Mouse (Mus musculus) heart, embryonic 15.5 days (tissue): ENCODE measurements around the gene Mrpl10. TPM values are rescaled to one million over a fixed set of nuclear protein-coding genes. Genes with fewer than 3 reads are reported as not detected.

Source experiments
- ATAC-seq: fragments of 200-750 bp; cut with Nextera tagmentation; replicated peaks from 2 replicates; pipeline ENCODE4 v1.8.0; 2017; ENCODE audit warnings: low read depth, moderate TSS enrichment; ENCODE audit not compliant: insufficient number of reproducible peaks, insufficient read depth, low FRiP score
- H3K27ac ChIP-seq: fragments of 300-500 bp; sonication (generic); 2 replicates; pipeline ENCODE4 v1.5.1; 2015; ENCODE audit warnings: mild to moderate bottlenecking, inconsistent platforms
- H3K27me3 ChIP-seq: fragments of 300-500 bp; sonication (generic); 2 replicates; pipeline ENCODE4 v1.6.1; 2015; ENCODE audit warnings: inconsistent platforms
- H3K36me3 ChIP-seq: fragments of 300-500 bp; sonication (generic); 2 replicates; pipeline ENCODE4 v1.6.1; 2015; ENCODE audit warnings: mild to moderate bottlenecking, inconsistent platforms
- H3K4me1 ChIP-seq: fragments of 300-500 bp; sonication (generic); replicated peaks from 2 replicates; pipeline ENCODE4 v1.6.1; 2015; ENCODE audit warnings: inconsistent platforms
- H3K4me2 ChIP-seq: fragments of 300-500 bp; sonication (generic); 2 replicates; pipeline ENCODE4 v1.6.1; 2015; ENCODE audit warnings: inconsistent platforms, mild to moderate bottlenecking, moderate library complexity
- H3K4me3 ChIP-seq: fragments of 300-500 bp; sonication (generic); 2 replicates; pipeline ENCODE4 v1.5.1; 2015; ENCODE audit warnings: mild to moderate bottlenecking, inconsistent platforms
- H3K9ac ChIP-seq: fragments of 300-500 bp; sonication (generic); 2 replicates; pipeline ENCODE4 v1.6.1; 2015; ENCODE audit warnings: mild to moderate bottlenecking, inconsistent platforms
- H3K9me3 ChIP-seq: fragments of 300-500 bp; sonication (generic); replicated peaks from 2 replicates; pipeline ENCODE4 v1.6.1; 2016; ENCODE audit warnings: inconsistent platforms
- WGBS: fragments of 180-500 bp; shearing (Covaris S2); methylation state at CpG from one replicate; pipeline ENCODE4 v1.1.7; 2015; ENCODE audit warnings: mixed read lengths; 5-methylcytosine and 5-hydroxymethylcytosine counted together
- polyA plus RNA-seq: library from polyadenylated mRNA; unstranded; fragments of >200 nt; fragmentation: Nextera tagmentation; extraction: Ambion mirVana; gene quantifications from 2 replicates; pipeline ENCODE4 v1.2.1, GENCODE M21; 2015

Mrpl10 gene
- polyA plus RNA-seq, 1 experiment from 2014 or later = 61.1 TPM

- H3K27me3 ChIP-seq = peaks cover 93% of the 10 kb centered on the region
- H3K27ac ChIP-seq = no peak within 1 kb of the TSS
- no peak for ATAC-seq
- H3K4me3 ChIP-seq = no peak within 1 kb of the TSS
- WGBS = 17% methylated on average over 8 of the region's 8 CpGs
- no peak within 1 kb of the TSS for H3K9ac ChIP-seq
- H3K36me3 ChIP-seq = no peaks in the 10 kb centered on the region
- H3K4me1 ChIP-seq = peaks cover 6% of the 10 kb centered on the region; the same call in 1 of the 2 replicates
- H3K9me3 ChIP-seq = no peaks in the 10 kb centered on the region
- H3K4me2 ChIP-seq = no peak within 1 kb of the TSS
Measured at GRCm38 (mm10) chr11:97013121-97013670, 28.2 kb upstream of the Mrpl10 start, which contains the start of gene Sp6. Gene Sp6, plus strand, starts transcription at chr11:97013394.

- Histone ChIP-seq H3K27ac (no peak overlapping the region), H3K27me3 (peaks cover 93% of the 10 kb centered on the region), H3K4me2 (peak overlapping the region; percentile 59), H3K4me1 (peaks cover 34% of the 10 kb centered on the region), H3K9ac (no peak overlapping the region), H3K4me3 (peak overlapping the region; percentile 40), H3K36me3 (no peaks in the 10 kb centered on the region), H3K9me3 (no peaks in the 10 kb centered on the region)
- WGBS = 1% methylated on average over 36 of the region's 36 CpGs
- ATAC-seq = no peak
Measured at GRCm38 (mm10) chr11:97017696-97018582, 23.4 kb upstream of the Mrpl10 start.

- H3K27ac ChIP-seq = no peak overlapping the region
- peak overlapping the region; percentile 40 for H3K4me3 ChIP-seq
- peaks cover 34% of the 10 kb centered on the region for H3K4me1 ChIP-seq
- H3K36me3 ChIP-seq = no peaks in the 10 kb centered on the region
- H3K27me3 ChIP-seq = peaks cover 94% of the 10 kb centered on the region
- H3K4me2 ChIP-seq = peak overlapping the region; percentile 59
- H3K9ac ChIP-seq = no peak overlapping the region
- under 1% methylated on average over 65 of the region's 68 CpGs for WGBS
- no peak for ATAC-seq
- H3K9me3 ChIP-seq = no peaks in the 10 kb centered on the region
Measured at GRCm38 (mm10) chr11:97018583-97019344, 22.6 kb upstream of the Mrpl10 start.

DNA sequence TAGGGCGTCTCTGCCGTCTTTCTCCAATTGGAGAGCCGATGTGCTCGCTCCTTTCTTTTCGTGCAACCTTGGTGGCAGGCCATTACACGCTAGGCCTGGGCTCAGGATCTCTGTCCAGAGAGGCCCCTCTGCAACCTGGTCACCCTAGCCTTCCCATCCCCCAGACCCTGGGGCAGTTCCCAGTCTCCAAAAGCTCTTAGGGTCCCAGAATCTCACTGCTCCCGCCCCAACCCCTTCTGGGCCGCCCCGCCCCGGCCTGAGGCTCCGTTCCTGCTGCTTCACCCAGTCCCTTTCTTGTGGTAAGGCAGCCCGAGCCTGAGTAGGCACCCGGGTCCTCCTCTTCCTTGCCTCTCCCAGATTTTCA is 22.0 kb upstream of the Mrpl10 start:
- Histone ChIP-seq H3K4me1 (peaks cover 34% of the 10 kb centered on the region), H3K4me2 (peak overlapping the region; percentile 59), H3K36me3 (no peaks in the 10 kb centered on the region), H3K27ac (no peak overlapping the region), H3K9me3 (no peaks in the 10 kb centered on the region), H3K27me3 (peaks cover 94% of the 10 kb centered on the region), H3K4me3 (peak overlapping the region; percentile 40; the same call in 1 of the 2 replicates), H3K9ac (no peak overlapping the region)
- WGBS = 8% methylated on average over 13 of the region's 13 CpGs
- no peak for ATAC-seq

DNA sequence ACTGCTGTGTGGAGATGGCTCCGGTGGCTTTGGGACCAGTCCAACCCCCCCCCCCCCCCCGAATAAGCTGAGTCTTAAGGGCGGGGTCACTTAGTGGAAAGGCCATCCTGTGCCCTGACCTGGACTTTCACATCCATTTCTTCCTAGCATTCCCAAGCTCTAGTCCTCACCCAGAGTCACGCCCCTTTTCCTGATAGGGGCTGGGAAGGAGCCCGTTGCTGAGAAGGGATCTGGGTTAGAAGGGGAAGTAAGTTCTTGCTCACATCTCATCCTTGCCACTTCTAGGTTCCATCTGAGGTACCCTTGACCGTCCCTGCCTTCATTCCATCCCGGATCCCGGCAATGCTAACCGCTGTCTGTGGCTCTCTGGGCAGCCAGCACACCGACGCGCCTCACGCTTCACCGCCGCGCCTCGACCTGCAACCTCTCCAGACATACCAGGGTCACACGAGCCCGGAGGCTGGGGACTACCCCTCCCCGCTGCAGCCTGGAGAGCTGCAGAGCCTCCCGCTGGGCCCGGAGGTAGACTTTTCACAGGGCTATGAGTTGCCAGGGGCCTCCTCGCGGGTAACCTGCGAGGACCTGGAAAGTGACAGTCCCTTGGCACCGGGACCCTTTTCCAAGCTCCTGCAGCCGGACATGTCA is 20.1 kb upstream of the Mrpl10 start:
- Histone ChIP-seq H3K36me3 (no peaks in the 10 kb centered on the region), H3K4me3 (peak overlapping the region; percentile 56), H3K27me3 (peaks cover 92% of the 10 kb centered on the region), H3K9ac (no peak overlapping the region), H3K9me3 (no peaks in the 10 kb centered on the region), H3K4me2 (peak overlapping the region; percentile 91), H3K27ac (no peak overlapping the region), H3K4me1 (peaks cover 49% of the 10 kb centered on the region)
- no peak for ATAC-seq
- WGBS = under 1% methylated on average over 27 of the region's 27 CpGs

GRCm38 (mm10) chr11:97021873-97022484 is 19.4 kb upstream of the Mrpl10 start:
- ATAC-seq = 0 out of 2 replicates have a peak, but pooled peaks have one; percentile 9
- H3K4me3 ChIP-seq = peak overlapping the region; percentile 56
- no peaks in the 10 kb centered on the region for H3K36me3 ChIP-seq
- no peak overlapping the region for H3K27ac ChIP-seq
- H3K9me3 ChIP-seq = no peaks in the 10 kb centered on the region
- 1% methylated on average over 50 of the region's 50 CpGs for WGBS
- H3K27me3 ChIP-seq = peaks cover 85% of the 10 kb centered on the region
- H3K4me1 ChIP-seq = peaks cover 49% of the 10 kb centered on the region
- peak overlapping the region; percentile 65 for H3K9ac ChIP-seq
- H3K4me2 ChIP-seq = peak overlapping the region; percentile 91

DNA sequence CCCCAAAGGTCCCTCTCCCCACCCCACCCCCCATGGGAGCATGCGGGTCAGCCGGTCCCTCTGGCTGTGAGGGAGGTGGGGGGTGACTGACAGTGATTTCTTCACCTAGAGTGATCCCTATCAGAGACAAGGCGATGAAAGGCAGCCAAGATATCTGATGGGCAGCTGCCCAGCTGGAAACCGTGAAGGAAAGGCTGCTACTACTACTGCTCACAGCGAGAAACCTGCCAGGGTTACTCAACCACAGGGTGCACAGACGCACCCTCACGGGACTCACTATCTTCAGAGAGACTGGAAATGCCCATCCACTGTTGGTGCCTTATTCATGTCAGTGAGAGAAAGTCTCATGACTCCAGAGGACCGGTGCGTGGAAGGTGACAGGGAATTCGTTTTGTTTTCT is 16.4 kb upstream of the Mrpl10 start:
- WGBS = 29% methylated on average over 10 of the region's 10 CpGs
- Histone ChIP-seq H3K4me1 (peaks cover 32% of the 10 kb centered on the region), H3K27me3 (peaks cover 59% of the 10 kb centered on the region), H3K4me3 (no peak overlapping the region), H3K4me2 (0 out of 2 replicates have a peak overlapping the region, but pooled peaks have one; percentile 68), H3K27ac (no peak overlapping the region), H3K9me3 (no peaks in the 10 kb centered on the region), H3K9ac (peak overlapping the region; percentile 61), H3K36me3 (no peaks in the 10 kb centered on the region)
- ATAC-seq = no peak

GRCm38 (mm10) chr11:97025721-97026344 is 15.5 kb upstream of the Mrpl10 start:
- H3K4me1 ChIP-seq = peaks cover 40% of the 10 kb centered on the region
- ATAC-seq = peak; percentile 51
- H3K4me3 ChIP-seq = peak overlapping the region; percentile 44
- WGBS = 5% methylated on average over 17 of the region's 17 CpGs
- no peaks in the 10 kb centered on the region for H3K36me3 ChIP-seq
- H3K9ac ChIP-seq = peak overlapping the region; percentile 61
- peaks cover 50% of the 10 kb centered on the region for H3K27me3 ChIP-seq
- no peaks in the 10 kb centered on the region for H3K9me3 ChIP-seq
- H3K27ac ChIP-seq = peak overlapping the region; percentile 79
- H3K4me2 ChIP-seq = peak overlapping the region; percentile 68

DNA sequence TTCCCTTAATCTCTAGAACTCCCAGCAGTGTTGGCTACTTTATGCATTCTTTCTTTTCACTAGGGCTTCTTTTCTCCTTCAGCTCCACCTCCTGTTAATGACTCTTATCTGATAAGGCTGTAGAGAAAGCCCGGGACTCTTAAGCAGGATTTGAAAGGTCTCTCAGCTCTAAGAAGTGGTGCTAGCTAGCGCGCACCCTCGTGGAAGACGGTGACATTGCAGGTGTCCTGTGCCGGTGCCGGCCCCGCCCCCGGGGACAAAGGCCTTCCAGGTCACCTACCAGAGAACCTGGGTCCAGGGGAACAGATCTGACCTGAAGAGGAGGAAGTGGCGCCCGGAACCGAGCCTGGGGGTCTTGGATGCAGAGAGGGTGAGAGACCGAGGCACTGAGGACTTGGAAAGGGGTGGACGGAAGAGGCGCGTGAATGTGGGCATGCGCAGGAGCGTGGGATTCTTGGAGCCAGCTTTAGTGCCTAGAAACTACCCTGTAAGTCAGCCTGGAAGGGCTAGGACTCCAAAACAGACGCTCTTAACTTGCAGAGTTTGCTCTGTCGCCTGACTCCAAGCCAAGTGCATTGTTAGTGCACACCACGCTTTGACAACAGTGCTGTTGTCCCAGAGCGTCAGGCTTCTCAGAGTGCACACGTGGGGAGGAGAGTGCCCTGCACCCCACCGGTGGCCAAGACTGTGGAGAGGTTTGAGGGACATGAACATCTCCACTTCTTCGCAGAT is 11.5 kb upstream of the Mrpl10 start, which contains the start of gene Scrn2:
Scrn2 (plus strand) TSS at position 253 of the 732 bp plus-strand sequence.
- peak within 1 kb of the TSS; percentile 85 for H3K27ac ChIP-seq
- peak within 1 kb of the TSS; percentile 84 for H3K4me3 ChIP-seq
- peak within 1 kb of the TSS; percentile 81 for H3K9ac ChIP-seq
- peaks cover 10% of the 10 kb centered on the region for H3K27me3 ChIP-seq
- H3K9me3 ChIP-seq = no peaks in the 10 kb centered on the region
- ATAC-seq = peak; percentile 43
- 2% methylated on average over 25 of the region's 25 CpGs for WGBS
- H3K36me3 ChIP-seq = no peaks in the 10 kb centered on the region; the same call in 1 of the 2 replicates
- H3K4me2 ChIP-seq = peak within 1 kb of the TSS; percentile 75
- H3K4me1 ChIP-seq = peaks cover 26% of the 10 kb centered on the region
